Mouse (Mus musculus): Measurements from ENCODE around the gene Zfp367. TPM values are rescaled to one million over a fixed set of nuclear protein-coding genes. Genes with fewer than 3 reads are reported as not detected.

The Zfp367 gene
- 10 to 100 TPM in 1 of 2 experiments, 1 to 10 TPM in 1; 9.7 to 13.3 TPM for total RNA-seq (2023)

GRCm38 (mm10) chr13:64153083-64153682, at the start of gene Zfp367:
Gene Zfp367 (minus strand): TSS chr13:64153202.

GRCm38 (mm10) chr13:64161548-64161915, 8.5 kb upstream of the Zfp367 start, which contains the start of gene Habp4:
Gene Habp4 (plus strand): TSS chr13:64161824.

GRCm38 (mm10) chr13:64128858-64129615, 24.0 kb downstream of the Zfp367 start, which contains the start of gene Slc35d2:
Gene Slc35d2 (minus strand): TSS chr13:64129368.

GRCm38 (mm10) chr13:64089130-64089529, 63.9 kb downstream of the Zfp367 start, which contains the start of gene Hsd17b3:
Gene Hsd17b3 (minus strand): TSS chr13:64089230.

Other genes starting within 250 kb of the Zfp367 start
- gene Hsd17b3, start 64.0 kb downstream of the Zfp367 start, total RNA-seq (2023) = not detected
- 10 to 100 TPM; 17.7 to 17.9 TPM for gene Slc35d2, start 23.8 kb downstream of the Zfp367 start, total RNA-seq (2023)
- 10 to 100 TPM; 18.6 to 21.8 TPM for gene Habp4, start 8.6 kb upstream of the Zfp367 start, total RNA-seq (2023)
- 10 to 100 TPM; 28.0 to 35.5 TPM for gene Cdc14b, start 122.1 kb upstream of the Zfp367 start, total RNA-seq (2023)
- gene Aaed1, start 159.5 kb upstream of the Zfp367 start, total RNA-seq (2023) = 10 to 100 TPM; 61.7 to 63.1 TPM
- 10 to 100 TPM; 30.1 to 33.5 TPM for gene Ctsl, start 217.7 kb upstream of the Zfp367 start, total RNA-seq (2023)

All from T-cell, adult 66 days (primary cell).